Mouse (Mus musculus) lung, adult 2 months (tissue): Measurements from ENCODE around the gene Arid4a.

ENCODE experiments used
- CTCF ChIP-seq: fragments of 200-500 bp; IDR thresholded peaks from 2 replicates; pipeline ENCODE4 v1.5.1; 2011; ENCODE audit warnings: mild to moderate bottlenecking, low read length, control low read depth; ENCODE audit not compliant: insufficient read depth
- POLR2A ChIP-seq: fragments of 200-500 bp; IDR thresholded peaks from 2 replicates; pipeline ENCODE4 v1.6.1; 2011; ENCODE audit warnings: low read depth, mild to moderate bottlenecking, control low read depth, low read length, borderline replicate concordance; ENCODE audit errors: extremely low read depth

GRCm38 (mm10) chr12:71040462-71040861 lies 24.7 kb downstream of the Arid4a start:
- TF ChIP-seq POLR2A (peak; percentile 48; the same call in 1 of the 2 replicates), CTCF (no peak)
